Mouse (Mus musculus) common myeloid progenitor, adult 5-6 weeks (primary cell): ENCODE results near the gene Prss44. TPM values are rescaled to one million over a fixed set of nuclear protein-coding genes. Genes with fewer than 3 reads are reported as not detected.
"Not testable (repeated sequence)": the region's sequence is repeated elsewhere in the genome, so short reads cannot be mapped to it uniquely, and the experiment has no call there.

Experiments used
- ATAC-seq: replicated peaks from 2 replicates; pipeline ENCODE4 v1.8.0; 2016; ENCODE audit warnings: low read depth, mild to moderate bottlenecking, moderate TSS enrichment, inconsistent platforms; ENCODE audit not compliant: poor library complexity, severe bottlenecking
- total RNA-seq: library from RNA; stranded (forward); fragments of 200-1000, 187-1606 nt; gene quantifications from 2 replicates; pipeline ENCODE4 v1.2.3, GENCODE M21; 2017

Prss44 gene
- not detected in 2 replicates for total RNA-seq

DNA sequence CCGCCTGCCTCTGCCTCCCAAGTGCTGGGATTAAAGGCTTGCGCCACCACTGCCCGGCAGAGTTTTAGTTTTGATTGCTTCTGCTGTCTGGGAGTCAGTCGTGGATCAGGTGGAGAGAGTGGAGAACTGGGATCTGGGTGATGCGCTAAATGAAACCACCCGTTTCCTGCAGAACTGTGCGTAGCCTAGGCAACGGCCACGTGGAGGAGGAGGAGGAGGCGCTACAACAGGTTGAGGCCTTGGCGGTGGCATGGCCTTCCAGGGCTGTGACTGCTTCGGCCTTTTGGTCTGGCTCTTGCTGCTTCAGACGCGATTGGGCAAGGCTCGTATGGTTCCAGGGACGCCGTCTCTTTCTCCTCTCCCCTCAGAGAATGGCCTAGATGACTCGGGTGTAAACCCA lies at the start of gene Prss44:
TSS of gene Prss44 (plus strand) at position 206 of the 400 bp plus-strand sequence.
- no peak for ATAC-seq

DNA sequence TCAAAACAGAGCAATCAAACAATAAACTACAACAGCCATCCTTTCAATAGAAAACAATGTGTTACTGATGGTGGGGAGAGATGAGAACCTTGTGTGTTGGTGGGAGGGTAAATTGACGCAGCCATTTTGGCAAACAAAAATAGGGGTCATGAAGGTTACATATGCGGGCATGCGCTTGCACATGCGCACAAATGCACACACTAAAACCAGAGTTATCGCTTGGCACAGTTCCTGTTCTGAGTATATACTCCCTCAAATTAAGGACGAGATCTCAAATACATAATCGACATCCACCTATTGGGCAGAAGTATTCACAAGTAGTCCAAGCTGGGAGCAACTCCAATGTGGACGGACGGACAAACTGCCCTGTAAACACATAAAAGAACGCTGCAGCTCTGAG lies 41.5 kb upstream of the Prss44 start:
- no peak for ATAC-seq

DNA sequence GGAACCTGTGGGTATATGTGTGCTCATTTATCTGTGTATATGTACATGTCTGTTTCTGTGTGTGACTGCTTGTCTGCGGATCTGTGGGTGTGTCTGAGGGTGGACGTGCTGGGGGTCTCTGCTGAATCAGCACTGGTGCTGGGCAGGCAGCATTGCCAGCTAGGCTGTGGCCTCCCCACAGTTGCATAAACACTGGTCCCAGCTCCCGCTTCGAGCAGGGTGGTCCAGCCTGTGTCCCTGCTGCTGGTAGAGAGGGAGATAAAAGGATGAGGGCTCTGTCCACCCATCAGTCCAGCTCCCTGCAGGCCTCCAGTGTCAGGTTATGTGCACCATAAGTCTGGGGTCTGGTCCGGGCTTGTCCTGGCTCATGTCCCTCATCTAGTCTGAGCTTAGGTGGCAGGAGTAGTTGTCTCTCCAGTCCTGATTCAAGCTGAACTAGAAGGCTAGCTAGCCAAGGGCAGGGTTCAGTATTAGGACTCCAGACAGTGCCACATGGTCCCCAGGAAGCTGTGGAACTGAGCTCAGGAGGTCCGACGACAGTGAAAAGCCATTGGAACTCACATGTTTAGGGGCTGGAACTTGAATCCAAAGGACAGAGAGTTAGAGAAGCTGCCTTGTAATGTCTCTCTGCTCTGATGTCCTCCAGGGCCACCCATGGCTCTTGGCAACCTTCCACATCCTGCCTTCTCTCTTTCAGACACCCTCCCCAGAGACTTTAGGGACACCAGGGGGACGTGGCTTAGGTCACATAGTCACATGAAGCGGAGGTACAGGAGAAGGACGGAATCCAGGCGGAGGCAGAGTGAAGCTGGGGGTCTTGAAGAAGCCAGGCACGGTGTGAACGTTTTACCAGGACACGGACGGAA lies 39.2 kb upstream of the Prss44 start:
- no peak for ATAC-seq

DNA sequence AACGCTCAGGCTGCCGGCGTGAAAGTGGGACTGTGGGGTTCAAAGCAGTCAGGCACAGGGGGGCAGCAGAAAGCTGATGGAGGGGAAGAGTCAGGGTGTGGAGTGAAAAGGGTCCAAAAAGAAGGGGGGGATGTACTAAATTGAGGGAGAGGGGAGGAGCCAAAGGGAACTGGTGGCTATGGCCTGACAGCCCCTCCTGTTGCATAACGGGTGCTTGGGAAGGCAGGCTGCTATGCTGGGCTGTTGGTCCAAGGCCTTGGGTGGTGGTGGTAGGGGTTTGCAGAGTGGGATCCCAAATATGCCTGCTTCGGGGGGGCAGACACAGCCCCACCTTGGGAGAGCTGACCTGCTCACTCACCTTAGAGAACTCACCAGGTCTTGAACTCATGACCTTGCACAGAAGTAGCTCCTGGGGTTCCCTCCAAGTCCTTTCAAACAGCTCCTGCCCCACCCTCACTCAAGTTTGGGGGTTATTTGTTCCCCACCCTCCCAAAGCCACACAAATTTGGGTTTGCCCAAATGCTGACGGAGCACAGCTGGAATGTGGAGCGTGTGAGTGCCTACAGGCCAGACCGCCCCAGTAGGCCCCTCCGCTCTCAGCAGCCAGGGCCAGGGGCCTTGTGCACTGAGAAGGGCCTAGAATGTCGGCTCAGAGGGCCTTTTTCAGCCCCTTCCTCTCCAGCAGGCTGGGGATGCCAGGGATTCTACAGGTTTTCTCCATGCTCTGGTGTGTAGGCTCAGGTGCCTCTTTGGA lies 38.3 kb upstream of the Prss44 start:
- ATAC-seq = no peak

- no peak for ATAC-seq
Measured at GRCm38 (mm10) chr9:110778100-110778499, 35.7 kb upstream of the Prss44 start.

DNA sequence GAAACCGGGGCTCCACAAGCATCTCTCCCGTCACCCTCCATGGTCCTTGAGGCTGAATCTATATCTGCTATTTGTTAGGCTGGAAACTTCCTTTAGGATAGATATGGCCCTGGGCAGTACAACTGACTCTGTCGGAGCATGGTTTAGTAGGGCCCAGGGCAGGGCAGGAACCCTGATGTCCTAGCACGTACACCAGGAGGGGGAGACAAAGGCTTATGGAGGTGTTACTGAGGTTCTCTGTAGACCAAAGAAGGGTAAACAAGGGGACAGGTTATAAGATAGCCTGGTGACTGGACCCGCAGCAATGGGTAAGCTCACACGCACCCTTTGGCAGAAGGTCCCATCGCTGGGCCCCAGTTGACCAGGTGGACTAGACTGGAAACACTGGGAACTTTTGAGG lies 35.2 kb upstream of the Prss44 start:
- ATAC-seq = no peak

DNA sequence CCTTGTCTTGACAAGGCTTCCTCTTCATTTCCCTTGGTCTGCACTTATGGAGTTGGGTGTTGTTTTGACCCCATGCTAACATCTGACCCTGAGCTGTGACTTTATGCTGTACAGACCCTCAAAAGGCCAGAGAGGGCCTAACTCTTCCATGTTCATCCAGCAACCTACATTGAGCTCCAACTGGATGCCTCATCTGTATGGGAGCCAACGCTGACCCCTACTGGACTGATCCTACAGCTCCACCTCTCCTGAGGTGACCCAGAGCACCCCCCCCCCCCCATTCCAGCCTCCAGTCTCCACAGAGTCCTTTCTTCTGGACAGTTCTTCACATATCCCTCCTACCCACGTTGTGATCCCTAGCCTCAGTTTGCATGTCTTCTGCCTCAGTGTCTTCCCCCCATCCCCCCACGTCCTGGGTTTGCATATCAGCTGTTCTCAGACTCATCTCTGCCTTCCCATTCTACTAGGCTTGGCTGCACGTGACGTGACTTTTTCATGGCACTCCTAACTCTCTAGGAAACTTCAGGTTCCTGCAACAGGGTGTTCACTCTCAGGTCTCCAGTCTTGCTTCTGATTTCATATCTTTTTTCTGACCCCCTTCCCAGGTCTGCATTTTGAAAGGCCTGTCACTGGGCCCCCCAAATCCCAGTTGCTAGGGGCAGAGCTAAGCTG lies 34.4 kb upstream of the Prss44 start:
- no peak for ATAC-seq

DNA sequence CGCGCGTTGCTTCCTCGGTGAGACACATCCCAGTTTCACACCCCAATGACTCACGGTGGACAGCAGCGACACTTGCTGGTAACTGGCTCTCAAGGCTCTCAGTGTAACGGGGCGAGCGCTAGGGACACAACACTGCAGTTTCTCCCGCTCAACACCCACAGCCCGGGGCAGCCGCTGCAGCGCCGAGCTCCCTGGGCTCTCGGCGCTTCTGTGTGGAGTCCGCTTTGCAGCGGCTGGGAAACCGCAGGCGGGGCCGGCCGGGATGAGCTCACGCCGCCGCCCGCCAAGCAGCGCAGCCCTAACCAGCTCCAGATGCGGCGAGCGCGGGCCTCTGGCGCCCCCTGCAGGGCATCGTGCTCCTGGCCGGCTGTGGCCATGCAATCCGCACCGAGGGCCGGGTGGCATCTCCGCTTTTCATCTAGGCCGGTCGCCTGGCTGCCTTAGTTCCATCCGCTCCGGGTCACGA lies 32.5 kb upstream of the Prss44 start:
- ATAC-seq = peak; percentile 84

DNA sequence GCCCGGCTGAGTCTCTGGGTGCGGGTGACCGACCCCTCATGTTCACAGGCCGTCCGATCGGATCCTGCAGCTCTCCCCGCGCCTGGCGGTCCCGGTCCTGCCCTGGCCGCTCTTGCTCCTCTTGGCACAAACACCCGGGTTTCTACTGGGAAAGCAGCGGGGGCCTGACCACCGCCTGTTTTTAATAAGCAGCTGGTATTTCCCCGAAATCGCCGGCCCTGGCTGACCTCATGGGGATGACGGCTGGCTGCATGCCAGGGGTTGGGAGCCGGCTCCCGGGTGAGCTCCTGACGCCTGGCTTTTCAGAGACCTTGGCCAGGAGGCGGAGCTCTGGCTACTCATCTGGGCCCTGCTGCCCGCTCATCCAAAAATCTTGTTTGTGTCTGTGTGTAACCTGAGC lies 32.1 kb upstream of the Prss44 start:
- ATAC-seq = peak; percentile 16; the same call in 1 of the 2 replicates

DNA sequence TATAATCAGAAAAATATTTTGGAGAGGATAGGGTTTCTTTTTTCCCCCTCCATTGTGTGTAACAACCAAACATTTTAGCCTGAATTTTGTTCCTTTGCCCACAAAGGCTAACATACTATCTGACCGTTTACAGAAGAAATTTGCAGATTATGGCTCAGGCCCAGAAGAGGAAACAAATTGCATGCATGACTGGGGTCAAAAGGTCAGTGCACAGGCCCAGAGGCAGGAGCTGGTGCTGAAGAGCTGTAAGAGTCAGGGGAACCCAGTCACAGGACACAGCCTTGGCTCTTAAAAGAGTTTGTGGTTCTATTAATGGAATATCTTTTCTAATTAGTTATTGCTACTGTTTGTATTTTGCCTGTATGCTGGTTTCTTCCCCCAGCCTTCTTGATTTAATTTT lies 30.2 kb upstream of the Prss44 start:
- no peak for ATAC-seq

DNA sequence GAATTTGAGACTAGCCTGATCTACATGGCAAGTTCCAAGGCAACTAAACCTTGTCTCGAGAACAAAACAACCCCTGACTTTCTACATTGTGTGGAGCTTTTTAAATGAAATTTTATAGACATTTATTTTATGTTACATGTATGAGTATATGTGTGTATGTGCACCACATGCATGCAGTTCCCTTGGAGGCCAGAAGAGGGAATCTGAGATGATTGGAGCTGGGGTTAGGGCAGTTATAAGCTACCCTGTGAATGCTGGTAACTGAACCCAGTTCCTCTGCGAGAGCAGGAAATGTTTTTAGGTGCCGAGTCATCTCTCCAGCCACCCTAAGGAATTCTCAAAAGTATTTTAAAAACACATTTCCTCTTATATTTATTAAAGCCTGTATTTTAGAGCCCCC lies 25.6 kb upstream of the Prss44 start:
- ATAC-seq = no peak

DNA sequence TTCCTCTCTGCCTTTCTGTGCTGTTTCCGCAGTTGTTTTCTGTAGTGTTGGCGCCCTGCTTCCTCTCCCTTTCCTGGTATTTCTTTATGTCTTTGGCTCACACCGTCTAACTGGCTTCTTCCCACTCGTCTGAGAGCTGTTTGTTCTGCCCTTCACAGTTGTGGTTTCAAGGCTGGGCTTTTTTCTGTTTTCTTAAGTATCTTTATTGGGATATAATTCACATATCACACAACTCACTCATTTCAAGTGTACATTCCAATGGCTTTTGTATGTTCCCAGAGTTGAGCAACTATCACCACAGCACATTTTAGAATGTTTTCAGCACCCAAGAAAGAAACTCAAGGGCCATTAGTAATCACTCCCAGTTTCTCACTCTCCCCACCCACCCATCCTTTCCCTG lies 23.3 kb upstream of the Prss44 start:
- ATAC-seq = no peak

GRCm38 (mm10) chr9:110797013-110797412 lies 16.8 kb upstream of the Prss44 start:
- ATAC-seq = 0 out of 2 replicates have a peak, but pooled peaks have one; percentile 32

DNA sequence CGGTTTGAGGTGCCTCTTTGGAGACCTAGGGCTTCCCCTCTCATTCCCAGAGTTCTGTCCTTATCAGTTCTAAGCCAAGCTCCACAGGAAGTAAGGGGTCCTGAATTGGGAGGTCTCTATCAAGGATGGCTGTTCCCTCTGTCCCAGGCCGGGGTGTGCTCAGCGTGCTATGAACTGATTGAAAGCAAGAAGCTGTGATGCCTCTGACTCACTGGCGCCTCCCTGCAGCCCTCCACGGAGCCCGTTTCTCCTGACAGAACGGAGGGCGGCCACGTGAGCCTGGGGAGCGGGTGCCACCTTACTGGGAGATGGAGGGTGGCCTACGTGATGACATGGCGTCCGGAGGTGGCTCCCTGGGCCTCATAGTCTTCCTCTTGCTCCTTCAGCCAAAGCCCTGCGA lies 15.9 kb upstream of the Prss44 start, which contains the start of gene Prss42:
TSS of gene Prss42 (plus strand) at position 301 of the 400 bp plus-strand sequence.
- no peak for ATAC-seq

- no peak for ATAC-seq
Measured at GRCm38 (mm10) chr9:110800834-110801479, 12.8 kb upstream of the Prss44 start.

DNA sequence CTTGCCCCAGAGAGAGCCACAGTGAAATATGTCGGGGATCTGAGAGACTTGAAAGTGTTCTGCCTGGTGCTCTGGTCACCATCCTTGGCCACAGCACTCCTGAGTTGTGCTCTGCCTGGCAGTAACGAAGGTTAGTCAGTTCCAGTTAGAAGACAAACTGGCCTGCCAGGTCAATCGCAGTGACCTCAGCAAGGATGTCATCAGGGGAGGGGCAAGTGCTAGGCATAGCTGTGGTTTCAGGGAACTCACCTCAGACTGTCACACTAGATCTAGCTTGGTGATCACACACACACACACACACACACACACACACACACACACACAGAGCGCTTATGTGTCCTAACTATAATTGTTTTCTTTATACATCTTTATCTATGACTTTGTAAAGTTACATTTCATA lies 10.5 kb upstream of the Prss44 start:
- peak; percentile 52 for ATAC-seq

DNA sequence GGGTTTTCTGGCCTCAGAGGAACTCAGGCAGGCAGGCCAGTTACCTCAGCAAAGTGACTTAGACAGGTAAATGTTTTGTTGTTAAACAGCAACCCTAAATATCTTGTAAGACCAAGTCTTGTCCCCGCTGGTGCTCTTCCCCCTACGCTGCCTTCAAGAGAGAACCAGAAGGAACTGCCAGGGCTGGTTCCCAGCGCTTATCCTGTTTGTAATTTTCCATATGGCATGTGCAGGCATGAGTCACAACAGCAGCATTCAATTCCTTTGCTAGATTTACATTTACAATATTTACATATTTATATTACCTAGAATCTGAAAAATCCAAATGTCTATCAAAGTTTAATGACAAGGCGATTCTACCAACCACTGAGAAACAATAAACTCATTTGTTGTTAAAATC lies 3.7 kb upstream of the Prss44 start:
- no peak for ATAC-seq

- not testable (repeated sequence) for ATAC-seq
Measured at GRCm38 (mm10) chr9:110820546-110820945, 6.8 kb downstream of the Prss44 start.

GRCm38 (mm10) chr9:110821436-110821835 lies 7.6 kb downstream of the Prss44 start:
- no peak for ATAC-seq

DNA sequence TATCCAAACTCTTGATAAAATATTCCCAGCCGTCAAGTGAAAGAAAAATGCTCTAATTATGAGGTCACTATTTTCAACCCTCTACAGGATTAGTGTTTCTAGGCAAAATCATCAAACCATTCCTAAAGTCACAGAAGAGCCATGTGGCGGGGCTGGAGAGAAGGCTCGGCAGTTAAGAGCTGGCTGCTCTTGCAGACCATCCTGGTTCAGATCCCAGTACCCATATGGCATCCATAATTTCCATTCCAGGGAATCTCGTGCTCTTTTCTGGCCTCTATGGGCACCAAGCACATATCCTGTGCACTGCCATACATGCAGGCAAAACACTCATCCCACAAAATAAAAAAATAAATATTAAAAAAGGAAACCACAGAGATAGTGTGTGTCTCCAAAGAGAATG lies 11.6 kb downstream of the Prss44 start:
- ATAC-seq = no peak
